Mouse (Mus musculus) heart, adult 8-10 months (tissue): ENCODE data around the gene Ttc25. TPM values are rescaled to one million over a fixed set of nuclear protein-coding genes. Genes with fewer than 3 reads are reported as not detected.
A peak's percentile ranks its signal among the peaks of the same experiment; 100 is the strongest.
"Not testable (repeated sequence)": the region's sequence is repeated elsewhere in the genome, so short reads cannot be mapped to it uniquely, and the experiment has no call there.

ENCODE experiments used
- DNase-seq: peaks from one replicate; pipeline ENCODE4 v3.0.0; 2022; ENCODE audit warnings: low spot score
- total RNA-seq, 4 experiments: library from RNA; stranded (reverse); gene quantifications; 2 replicates each; pipeline ENCODE4 v1.2.4; 2022

Gene Ttc25
- total RNA-seq, 4 experiments from 2014 or later, result 0.08 to 0.53 (median 0.21) TPM

- DNase-seq, result no peak
Measured at GRCm38 (mm10) chr11:100528375-100529165, 16.8 kb upstream of the Ttc25 start.

- no peak for DNase-seq
Measured at GRCm38 (mm10) chr11:100533871-100534270, 11.5 kb upstream of the Ttc25 start.

GRCm38 (mm10) chr11:100534411-100534810, 11.0 kb upstream of the Ttc25 start:
- not testable (repeated sequence) for DNase-seq

GRCm38 (mm10) chr11:100534821-100535220, 10.6 kb upstream of the Ttc25 start:
- not testable (repeated sequence) for DNase-seq

GRCm38 (mm10) chr11:100535996-100536395, 9.4 kb upstream of the Ttc25 start:
- DNase-seq, result no peak

- no peak for DNase-seq
Measured at GRCm38 (mm10) chr11:100536466-100536865, 8.9 kb upstream of the Ttc25 start.

- DNase-seq, result no peak
Measured at GRCm38 (mm10) chr11:100540966-100541365, 4.4 kb upstream of the Ttc25 start.

GRCm38 (mm10) chr11:100541577-100541976, 3.8 kb upstream of the Ttc25 start:
- no peak for DNase-seq

GRCm38 (mm10) chr11:100545746-100546085, 309 bp downstream of the Ttc25 start:
- DNase-seq, result no peak

- DNase-seq, result no peak
Measured at GRCm38 (mm10) chr11:100546955-100547354, 1.5 kb downstream of the Ttc25 start.

- no peak for DNase-seq
Measured at GRCm38 (mm10) chr11:100548141-100548540, 2.7 kb downstream of the Ttc25 start.

GRCm38 (mm10) chr11:100549466-100549865, 4.1 kb downstream of the Ttc25 start:
- no peak for DNase-seq

GRCm38 (mm10) chr11:100550101-100550500, 4.7 kb downstream of the Ttc25 start:
- DNase-seq, result no peak

GRCm38 (mm10) chr11:100552842-100553241, 7.4 kb downstream of the Ttc25 start:
- no peak for DNase-seq

GRCm38 (mm10) chr11:100555583-100555982, 10.2 kb downstream of the Ttc25 start:
- DNase-seq, result peak; percentile 58

GRCm38 (mm10) chr11:100557563-100557962, 12.2 kb downstream of the Ttc25 start:
- no peak for DNase-seq

- no peak for DNase-seq
Measured at GRCm38 (mm10) chr11:100559476-100559875, 14.1 kb downstream of the Ttc25 start.

- DNase-seq, result no peak
Measured at GRCm38 (mm10) chr11:100561748-100562147, 16.3 kb downstream of the Ttc25 start.

- DNase-seq, result no peak
Measured at GRCm38 (mm10) chr11:100564297-100564696, 18.9 kb downstream of the Ttc25 start.

GRCm38 (mm10) chr11:100564703-100565102, 19.3 kb downstream of the Ttc25 start:
- DNase-seq, result no peak

GRCm38 (mm10) chr11:100567229-100567628, 21.8 kb downstream of the Ttc25 start:
- no peak for DNase-seq

- no peak for DNase-seq
Measured at GRCm38 (mm10) chr11:100567815-100568245, 22.4 kb downstream of the Ttc25 start.

GRCm38 (mm10) chr11:100568692-100569091, 23.3 kb downstream of the Ttc25 start:
- DNase-seq, result no peak

- no peak for DNase-seq
Measured at GRCm38 (mm10) chr11:100569789-100570188, 24.4 kb downstream of the Ttc25 start.
